Comparison of ENCODE assay signal across 8 mouse cellular contexts in genomic region chr8:121649904-121650303, GRCm38 (mm10). TPM values are rescaled to one million over a fixed set of nuclear protein-coding genes. Genes with fewer than 3 reads are reported as not detected.
DNase-seq lines count a peak whose midpoint lies in the region; ATAC-seq and TF ChIP-seq lines count a peak whose summit lies in the region.

No protein-coding gene starts in this region.

- H3K4me2 ChIP-seq in midbrain, embryonic 13.5 days (replicated peaks) = peak overlapping the region; percentile 94

- intact Hi-C loops in heart, postnatal 36 days (cut with DNase I) = loop anchor here (2.0 kb wide), 2 partner anchors 13 to 41 kb away; no protein-coding TSS in a partner anchor

- peaks cover 1% of the 10 kb centered on the region; the same call in 1 of the 2 replicates for H3K27me3 ChIP-seq in heart, embryonic 10.5 days (ENCODE audit: insufficient read depth, poor library complexity, severe bottlenecking)
- H3K27me3 ChIP-seq in midbrain, embryonic 13.5 days = no peaks in the 10 kb centered on the region

- H3K36me3 ChIP-seq in heart, embryonic 10.5 days = peaks cover 6% of the 10 kb centered on the region; the same call in 1 of the 2 replicates
- H3K36me3 ChIP-seq in midbrain, embryonic 13.5 days = peaks cover 3% of the 10 kb centered on the region; the same call in 1 of the 2 replicates

- DNase-seq in heart, embryonic 10.5 days (ENCODE audit: low spot score) = no peak
- no peak for DNase-seq in heart, postnatal 36 days
- peak; percentile 59 to 66 for DNase-seq in kidney, adult 8-10 months
- DNase-seq in retina, postnatal 1 day = no peak
- DNase-seq in cerebellum, adult 11-12 months = no peak
- DNase-seq in thymus, postnatal 10 days (ENCODE audit: low spot score in 2 of 2) = no peak

- H3K27ac ChIP-seq in heart, embryonic 10.5 days = no peak overlapping the region
- H3K27ac ChIP-seq in embryonic fibroblast, embryonic 13.5 days (ENCODE audit: insufficient read depth, low read length) = no peak overlapping the region
- no peak overlapping the region for H3K27ac ChIP-seq in midbrain, embryonic 13.5 days

- peak overlapping the region; percentile 95 for H3K9ac ChIP-seq in midbrain, embryonic 13.5 days (replicated peaks)

- TF ChIP-seq CTCF in embryonic fibroblast, embryonic 13.5 days (IDR thresholded peaks at IDR 0.05; ENCODE audit: borderline replicate concordance, insufficient read depth, low read length) = no peak

- ATAC-seq in midbrain, embryonic 13.5 days = no peak

- no peaks in the 10 kb centered on the region for H3K9me3 ChIP-seq in heart, embryonic 10.5 days
- no peaks in the 10 kb centered on the region for H3K9me3 ChIP-seq in midbrain, embryonic 13.5 days

- H3K4me1 ChIP-seq in heart, embryonic 10.5 days = peaks cover 65% of the 10 kb centered on the region
- H3K4me1 ChIP-seq in embryonic fibroblast, embryonic 13.5 days (ENCODE audit: control insufficient read depth, insufficient read depth, low read length) = peaks cover 11% of the 10 kb centered on the region
- H3K4me1 ChIP-seq in midbrain, embryonic 13.5 days (replicated peaks) = peaks cover 80% of the 10 kb centered on the region

- peak overlapping the region; percentile 87 for H3K4me3 ChIP-seq in heart, embryonic 10.5 days
- peak overlapping the region; percentile 62; the same call in 1 of the 2 replicates for H3K4me3 ChIP-seq in embryonic fibroblast, embryonic 13.5 days (ENCODE audit: insufficient read depth, low read length)
- peak overlapping the region; percentile 97 for H3K4me3 ChIP-seq in midbrain, embryonic 13.5 days (replicated peaks)

- 77% methylated on average over 10 of the region's 10 CpGs for WGBS in heart, embryonic 10.5 days
- WGBS in midbrain, embryonic 13.5 days = 25% methylated on average over 10 of the region's 10 CpGs

- no peak for TF ChIP-seq POLR2A in embryonic fibroblast, embryonic 13.5 days (IDR thresholded peaks at IDR 0.05; ENCODE audit: low read depth, low read length)

RNA-seq across cellular contexts. Expression of gene Zcchc14, which starts 2.8 kb away (rescaled TPM):
- 7.8 and 10.9 TPM in 2 replicates for polyA plus RNA-seq in heart, embryonic 10.5 days (2016; fragmentation: Nextera tagmentation; extraction: Ambion mirVana)
- total RNA-seq in heart, postnatal 36 days (2021) = 10 to 100 TPM; 25.3 to 33.1 TPM
- 55.5 and 64.8 TPM in 2 replicates for polyA plus RNA-seq in embryonic fibroblast, embryonic 13.5 days (2011; ENCODE audit: insufficient read length, low read depth, missing spikeins)
- polyA plus RNA-seq in midbrain, embryonic 13.5 days (2015; fragmentation: Nextera tagmentation; extraction: Ambion mirVana) = 27.6 and 29.5 TPM in 2 replicates

RNA-seq across cellular contexts. Expression of gene Map1lc3b, which starts 59.7 kb away (rescaled TPM):
- polyA plus RNA-seq in heart, embryonic 10.5 days (2016; fragmentation: Nextera tagmentation; extraction: Ambion mirVana) = 167 and 170 TPM in 2 replicates
- total RNA-seq in heart, postnatal 36 days (2021) = 100 to 1,000 TPM; 266 to 268 TPM
- polyA plus RNA-seq in embryonic fibroblast, embryonic 13.5 days (2011; ENCODE audit: insufficient read length, low read depth, missing spikeins) = 141 and 152 TPM in 2 replicates
- 364 and 371 TPM in 2 replicates for polyA plus RNA-seq in midbrain, embryonic 13.5 days (2015; fragmentation: Nextera tagmentation; extraction: Ambion mirVana)

Comparison
In these comparisons a context has a peak if more than half of its experiments do, and no peak if none do; other contexts are left out.
1. DNase-seq: peak in kidney, adult 8-10 months (2 of 2); none in heart, embryonic 10.5 days (single experiment), heart, postnatal 36 days (0 of 2), retina, postnatal 1 day (single experiment), cerebellum, adult 11-12 months (single experiment) and thymus, postnatal 10 days (0 of 2).
2. Peak in every context shown above with its lines, with median percentiles within 50 percentile points of each other: H3K4me3 ChIP-seq.